Mouse (Mus musculus) cortical plate, adult 2 months (tissue): Measurements from ENCODE around the gene Rai1. TPM values are rescaled to one million over a fixed set of nuclear protein-coding genes. Genes with fewer than 3 reads are reported as not detected.

Experiments
- H3K27ac ChIP-seq: fragments of 200-500 bp; 2 replicates; pipeline ENCODE4 v1.5.1; 2012; ENCODE audit warnings: low read length, control low read depth, inconsistent platforms; ENCODE audit not compliant: insufficient read depth
- H3K4me1 ChIP-seq: fragments of 200-500 bp; 2 replicates; pipeline ENCODE4 v1.6.1; 2011; ENCODE audit warnings: low read length; ENCODE audit not compliant: control insufficient read depth, insufficient read depth
- H3K4me3 ChIP-seq: fragments of 200-500 bp; 2 replicates; pipeline ENCODE4 v1.5.1; 2011; ENCODE audit warnings: mild to moderate bottlenecking, low read length, control low read depth; ENCODE audit not compliant: insufficient read depth
- CTCF ChIP-seq: fragments of 200-500 bp; IDR thresholded peaks from 2 replicates; pipeline ENCODE4 v1.5.1; 2011; ENCODE audit warnings: mild to moderate bottlenecking, control low read depth, low read length; ENCODE audit not compliant: insufficient read depth; ENCODE audit errors: extremely low read depth
- POLR2A ChIP-seq: fragments of 200-500 bp; IDR thresholded peaks from 2 replicates; pipeline ENCODE4 v1.6.1; 2011; ENCODE audit warnings: mild to moderate bottlenecking, low read length, control low read depth; ENCODE audit not compliant: insufficient read depth; ENCODE audit errors: extremely low read depth
- polyA plus RNA-seq: library from polyadenylated mRNA; depleted of rRNA; stranded (reverse); fragments of >200 nt; gene quantifications from 2 replicates; pipeline ENCODE4 v1.2.3, GENCODE M21; 2012

Rai1 gene
- polyA plus RNA-seq, 1 experiment, result 41.8 TPM

- no peak overlapping the region for H3K27ac ChIP-seq
- peak overlapping the region; percentile 30 for H3K4me3 ChIP-seq
- TF ChIP-seq CTCF (no peak), POLR2A (no peak)
- no peaks in the 10 kb centered on the region; the same call in 1 of the 2 replicates for H3K4me1 ChIP-seq
Measured at GRCm38 (mm10) chr11:60222085-60222468, 117.3 kb downstream of the Rai1 start.

GRCm38 (mm10) chr11:60222469-60223236 lies 117.8 kb downstream of the Rai1 start, which contains the start of gene Srebf1:
TSS of gene Srebf1 (minus strand) at chr11:60222581.
- TF ChIP-seq CTCF (no peak), POLR2A (peak; percentile 60)
- no peaks in the 10 kb centered on the region; the same call in 1 of the 2 replicates for H3K4me1 ChIP-seq
- H3K27ac ChIP-seq, result peak within 1 kb of the TSS; percentile 24; the same call in 1 of the 2 replicates
- peak within 1 kb of the TSS; percentile 30 for H3K4me3 ChIP-seq

- Histone ChIP-seq H3K4me1 (no peaks in the 10 kb centered on the region; the same call in 1 of the 2 replicates), H3K27ac (no peak overlapping the region), H3K4me3 (no peak overlapping the region)
- TF ChIP-seq POLR2A (no peak), CTCF (no peak)
Measured at GRCm38 (mm10) chr11:60224676-60225075, 119.9 kb downstream of the Rai1 start.

GRCm38 (mm10) chr11:60225874-60226273 lies 121.1 kb downstream of the Rai1 start:
- no peaks in the 10 kb centered on the region; the same call in 1 of the 2 replicates for H3K4me1 ChIP-seq
- H3K27ac ChIP-seq, result no peak overlapping the region
- no peak overlapping the region for H3K4me3 ChIP-seq
- TF ChIP-seq POLR2A (no peak), CTCF (no peak)

- TF ChIP-seq CTCF (no peak), POLR2A (no peak)
- Histone ChIP-seq H3K4me1 (peaks cover under 1% of the 10 kb centered on the region; the same call in 1 of the 2 replicates), H3K27ac (no peak overlapping the region), H3K4me3 (no peak overlapping the region)
Measured at GRCm38 (mm10) chr11:60228525-60228924, 123.7 kb downstream of the Rai1 start.

- H3K27ac ChIP-seq, result no peak overlapping the region
- H3K4me1 ChIP-seq, result peaks cover 4% of the 10 kb centered on the region; the same call in 1 of the 2 replicates
- TF ChIP-seq POLR2A, result no peak
- no peak for TF ChIP-seq CTCF
- no peak overlapping the region for H3K4me3 ChIP-seq
Measured at GRCm38 (mm10) chr11:60229821-60230220, 125.0 kb downstream of the Rai1 start.

GRCm38 (mm10) chr11:60230512-60230911 lies 125.7 kb downstream of the Rai1 start:
- no peak overlapping the region for H3K4me3 ChIP-seq
- H3K27ac ChIP-seq, result no peak overlapping the region
- H3K4me1 ChIP-seq, result peaks cover 4% of the 10 kb centered on the region; the same call in 1 of the 2 replicates
- TF ChIP-seq POLR2A (no peak), CTCF (no peak)

GRCm38 (mm10) chr11:60231326-60231725 lies 126.5 kb downstream of the Rai1 start:
- no peak overlapping the region for H3K4me3 ChIP-seq
- H3K4me1 ChIP-seq, result peaks cover 4% of the 10 kb centered on the region; the same call in 1 of the 2 replicates
- no peak overlapping the region for H3K27ac ChIP-seq
- TF ChIP-seq CTCF, result no peak
- no peak for TF ChIP-seq POLR2A

GRCm38 (mm10) chr11:60231951-60232350 lies 127.1 kb downstream of the Rai1 start:
- Histone ChIP-seq H3K4me3 (no peak overlapping the region), H3K27ac (no peak overlapping the region), H3K4me1 (peaks cover 4% of the 10 kb centered on the region; the same call in 1 of the 2 replicates)
- no peak for TF ChIP-seq POLR2A
- no peak for TF ChIP-seq CTCF

- no peak for TF ChIP-seq POLR2A
- no peak for TF ChIP-seq CTCF
- Histone ChIP-seq H3K4me3 (no peak overlapping the region), H3K27ac (no peak overlapping the region)
Measured at GRCm38 (mm10) chr11:60232441-60233058, 127.7 kb downstream of the Rai1 start.

More at GRCm38 (mm10) chr11:60232441-60233058, 127.7 kb downstream of the Rai1 start:
- H3K4me1 ChIP-seq, result peaks cover 4% of the 10 kb centered on the region; the same call in 1 of the 2 replicates
